Mouse (Mus musculus) spleen, adult 2 months (tissue): ENCODE results near the gene Nup160.

Source experiments
- CTCF ChIP-seq: fragments of 200-500 bp; IDR thresholded peaks from 2 replicates; pipeline ENCODE4 v1.5.1; 2011; ENCODE audit warnings: mild to moderate bottlenecking, inconsistent platforms; ENCODE audit not compliant: insufficient read depth, insufficient read length, insufficient replicate concordance; ENCODE audit errors: extremely low read depth
- POLR2A ChIP-seq: fragments of 200-500 bp; IDR thresholded peaks from 2 replicates; pipeline ENCODE4 v1.6.1; 2011; ENCODE audit warnings: low read depth, low read length, inconsistent platforms

DNA sequence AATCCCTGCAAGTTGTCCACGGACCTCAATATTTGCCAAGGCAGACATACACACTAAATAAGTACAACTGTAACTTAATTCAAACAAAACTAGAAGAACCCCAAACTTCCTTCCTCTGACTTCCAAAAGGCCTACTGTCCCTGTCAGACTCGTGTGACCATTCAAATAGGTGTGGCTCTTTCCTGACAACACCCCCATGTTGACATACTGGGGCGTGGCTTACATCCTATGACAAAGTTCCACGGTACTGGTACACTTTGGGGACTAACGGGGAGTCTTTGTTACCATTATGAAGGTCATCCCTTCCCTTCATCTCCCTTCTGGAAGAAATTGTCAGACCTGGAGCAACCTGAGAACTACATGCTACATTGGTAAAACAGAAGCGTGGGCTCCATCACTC lies 29.9 kb upstream of the Nup160 start:
- TF ChIP-seq CTCF (no peak), POLR2A (no peak)
